Mouse (Mus musculus) regulatory T cell (primary cell): ENCODE measurements around the gene Rpl26.

Experiments
- in situ Hi-C: fragments of 300-600 bp; cut with MboI, MseI; formaldehyde crosslinking; loops from one replicate; pipeline ENCODE4 v1.15.1; 2025; ENCODE audit warnings: high pct_unique_total_duplicates

Gene Rpl26

GRCm38 (mm10) chr11:68890625-68891024, 10.8 kb upstream of the Rpl26 start:
- in situ Hi-C loops, result no loop called here

DNA sequence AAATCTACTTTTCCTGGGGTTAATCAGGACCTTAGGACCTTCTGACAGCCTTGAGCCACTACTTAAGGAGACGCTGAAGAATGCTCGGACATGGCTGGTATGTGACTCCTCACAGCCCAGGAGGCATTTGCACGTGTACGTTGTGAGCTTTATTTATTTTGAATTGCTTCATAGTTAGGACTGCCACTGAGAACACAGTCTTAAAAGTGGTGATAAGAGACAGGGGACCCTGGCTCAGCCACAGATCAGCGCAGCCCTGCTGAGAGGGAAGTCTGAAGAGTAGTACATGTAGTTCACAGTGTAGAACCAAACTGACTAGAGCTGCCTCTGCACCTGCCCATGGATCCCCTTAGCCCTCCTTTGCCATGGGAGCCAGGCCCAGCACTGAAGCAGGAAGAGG, 9.6 kb upstream of the Rpl26 start:
- in situ Hi-C loops, result no loop called here

- in situ Hi-C loops, result no loop called here
Observed at GRCm38 (mm10) chr11:68892233-68892832, 9.1 kb upstream of the Rpl26 start.

GRCm38 (mm10) chr11:68893911-68894464, 7.4 kb upstream of the Rpl26 start:
- in situ Hi-C loops, result no loop called here

GRCm38 (mm10) chr11:68896247-68896646, 5.1 kb upstream of the Rpl26 start:
- in situ Hi-C loops, result no loop called here

- in situ Hi-C loops, result no loop called here
Observed at GRCm38 (mm10) chr11:68897120-68897519, 4.3 kb upstream of the Rpl26 start.

- in situ Hi-C loops, result no loop called here
Observed at GRCm38 (mm10) chr11:68897838-68898237, 3.5 kb upstream of the Rpl26 start.

GRCm38 (mm10) chr11:68898790-68899189, 2.6 kb upstream of the Rpl26 start:
- in situ Hi-C loops, result no loop called here

DNA sequence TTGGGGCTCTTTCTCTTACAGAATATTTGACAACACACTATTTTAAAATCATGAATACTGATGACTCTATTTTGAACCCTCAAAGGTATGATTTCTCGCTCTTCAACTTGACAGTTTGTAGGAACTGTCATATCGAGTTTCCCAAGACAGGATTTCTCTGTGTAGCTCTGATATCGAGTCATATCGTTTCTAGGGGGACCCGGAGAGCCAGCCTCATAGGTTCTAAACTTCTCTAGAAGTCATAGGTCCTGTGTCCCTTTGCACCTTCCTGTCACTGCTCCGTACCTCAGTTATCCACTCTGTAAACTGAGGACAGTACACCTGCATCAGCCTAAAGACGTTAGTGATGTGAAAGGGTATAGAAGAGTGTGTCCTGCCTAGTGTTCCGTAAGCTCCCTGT, 1.6 kb upstream of the Rpl26 start:
- in situ Hi-C loops, result no loop called here

GRCm38 (mm10) chr11:68900519-68901350, 648 bp upstream of the Rpl26 start:
- in situ Hi-C loops, result no loop called here

DNA sequence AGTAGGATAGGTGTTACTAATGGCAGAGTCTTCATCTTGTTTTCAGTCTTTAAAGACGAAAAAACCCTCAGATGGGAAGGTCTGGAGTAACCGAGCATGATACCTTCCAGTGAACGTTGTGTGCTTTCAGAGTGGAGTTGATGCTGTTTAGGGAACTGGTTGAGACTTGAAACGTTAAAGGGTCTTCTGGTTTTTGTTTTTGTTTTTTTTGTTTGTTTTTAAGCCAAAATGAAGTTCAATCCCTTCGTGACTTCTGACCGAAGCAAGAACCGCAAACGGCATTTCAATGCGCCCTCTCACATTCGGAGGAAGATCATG, 623 bp downstream of the Rpl26 start:
- in situ Hi-C loops, result no loop called here

DNA sequence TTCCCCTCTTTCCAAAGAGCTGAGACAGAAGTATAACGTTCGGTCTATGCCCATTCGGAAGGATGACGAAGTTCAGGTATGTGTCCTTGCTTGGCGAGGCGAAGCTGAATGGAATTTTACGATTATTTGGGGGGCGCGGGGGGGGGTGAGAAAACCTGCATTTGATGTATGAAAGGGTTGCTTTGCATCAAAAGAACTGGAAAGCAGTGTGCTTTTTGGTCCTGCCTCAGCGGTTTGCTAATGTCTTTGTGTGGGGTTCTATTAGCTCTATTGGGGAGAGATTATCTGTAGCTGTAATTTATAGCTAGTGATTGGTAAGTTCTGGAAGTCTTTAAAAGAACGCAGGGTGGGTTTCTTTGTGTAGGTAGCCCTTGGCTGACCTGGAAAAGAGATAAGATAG, 984 bp downstream of the Rpl26 start:
- in situ Hi-C loops, result no loop called here

GRCm38 (mm10) chr11:68902823-68903222, 1.4 kb downstream of the Rpl26 start:
- in situ Hi-C loops, result no loop called here

DNA sequence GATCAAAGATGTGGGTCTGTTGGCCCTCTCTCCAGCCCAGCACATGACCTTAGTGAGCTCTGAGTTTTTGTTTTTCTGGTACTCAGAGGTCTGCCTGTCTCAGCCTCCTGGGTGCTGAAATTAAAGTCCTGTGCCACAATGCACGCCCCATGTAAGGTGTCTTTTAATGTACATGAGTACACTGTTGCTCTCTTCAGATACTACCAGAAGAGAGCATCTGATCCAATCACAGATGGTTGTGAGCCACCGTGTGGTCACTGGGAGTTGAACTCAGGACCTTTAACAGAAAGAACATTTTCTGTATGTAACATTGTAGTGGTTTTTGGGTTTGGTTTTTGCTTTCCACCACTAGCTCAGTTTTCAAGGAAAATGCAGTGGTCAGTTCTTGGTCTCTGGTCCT, 2.4 kb downstream of the Rpl26 start:
- in situ Hi-C loops, result no loop called here

GRCm38 (mm10) chr11:68904375-68905137, 3.2 kb downstream of the Rpl26 start:
- in situ Hi-C loops, result no loop called here

- in situ Hi-C loops, result no loop called here
Observed at GRCm38 (mm10) chr11:68905138-68905531, 3.8 kb downstream of the Rpl26 start.

DNA sequence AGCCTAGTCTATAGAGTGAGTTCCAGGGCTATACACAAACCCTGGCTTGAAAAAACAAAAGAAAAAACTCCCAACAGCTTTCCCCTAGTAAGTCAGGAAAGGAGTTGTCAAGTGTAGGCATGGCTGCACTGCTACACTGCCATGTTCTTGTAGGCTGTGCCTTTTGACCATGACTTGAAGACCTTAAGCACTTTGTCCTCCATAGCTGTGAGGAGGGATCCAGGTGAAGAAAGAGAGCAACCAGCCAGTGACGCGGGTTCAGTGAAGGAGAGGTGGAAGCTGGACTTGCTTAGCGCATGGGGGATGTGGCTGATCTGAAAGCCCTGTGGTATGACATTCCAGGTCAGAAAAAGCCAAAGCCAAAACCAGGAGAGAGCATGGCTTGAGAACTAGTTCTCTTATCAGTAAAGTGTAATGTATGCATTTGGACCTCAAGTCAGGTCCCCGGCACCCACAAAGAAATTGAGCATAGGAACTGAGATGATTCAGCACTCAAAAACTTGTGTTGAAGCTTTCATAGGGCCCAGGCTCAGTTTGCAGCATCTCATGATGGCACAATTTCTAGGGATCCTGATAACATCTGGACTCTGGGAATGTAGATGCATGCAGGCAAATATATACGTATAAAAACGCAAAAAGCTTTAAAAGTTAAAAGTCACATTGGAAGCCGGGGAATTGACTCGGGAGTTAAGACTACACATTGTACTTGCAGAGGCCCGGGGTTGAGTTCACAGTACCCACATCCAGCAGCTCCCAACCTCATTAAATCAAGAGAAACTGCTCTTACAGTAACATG, 4.5 kb downstream of the Rpl26 start:
- in situ Hi-C loops, result no loop called here

DNA sequence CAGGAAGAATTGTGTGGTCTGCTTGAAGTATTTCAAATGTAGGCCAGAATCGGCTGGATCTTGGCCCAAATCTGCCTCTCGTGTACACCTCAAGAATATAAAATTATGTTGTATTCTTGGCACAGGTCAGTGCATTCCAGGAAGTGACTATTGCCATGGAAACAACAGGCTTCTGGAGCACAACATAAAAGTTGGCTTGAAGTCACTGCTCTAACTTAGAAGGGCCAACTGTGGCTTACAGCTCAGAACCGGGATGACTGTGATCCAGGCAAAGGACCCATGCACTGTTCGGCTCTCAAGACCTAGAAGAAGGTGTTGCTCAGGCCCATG, 5.0 kb downstream of the Rpl26 start:
- in situ Hi-C loops, result no loop called here

- in situ Hi-C loops, result no loop called here
Observed at GRCm38 (mm10) chr11:68907251-68907650, 5.9 kb downstream of the Rpl26 start.

GRCm38 (mm10) chr11:68908846-68909503, 7.6 kb downstream of the Rpl26 start:
- in situ Hi-C loops, result no loop called here

GRCm38 (mm10) chr11:68911531-68912177, 10.3 kb downstream of the Rpl26 start:
- in situ Hi-C loops, result loop anchor here (5.0 kb wide), 2 partner anchors 36 to 76 kb away; no protein-coding TSS in a partner anchor
